Mouse (Mus musculus) cortical plate, adult 2 months (tissue): ENCODE data around the gene Aurkb.

ENCODE experiments used
- CTCF ChIP-seq: fragments of 200-500 bp; IDR thresholded peaks from 2 replicates; pipeline ENCODE4 v1.5.1; 2011; ENCODE audit warnings: mild to moderate bottlenecking, control low read depth, low read length; ENCODE audit not compliant: insufficient read depth; ENCODE audit errors: extremely low read depth
- POLR2A ChIP-seq: fragments of 200-500 bp; IDR thresholded peaks from 2 replicates; pipeline ENCODE4 v1.6.1; 2011; ENCODE audit warnings: mild to moderate bottlenecking, low read length, control low read depth; ENCODE audit not compliant: insufficient read depth; ENCODE audit errors: extremely low read depth

GRCm38 (mm10) chr11:69048151-69048550 is 2.7 kb downstream of the Aurkb start:
- TF ChIP-seq CTCF (no peak), POLR2A (no peak)
